Mouse (Mus musculus): ENCODE results near the gene Zfhx3. TPM values are rescaled to one million over a fixed set of nuclear protein-coding genes. Genes with fewer than 3 reads are reported as not detected.

The Zfhx3 gene
- polyA plus RNA-seq, 1 experiment from 2014 or later, result 38.7 TPM

GRCm38 (mm10) chr8:108599558-108599957 lies 657.1 kb downstream of the Zfhx3 start:
- Histone ChIP-seq H3K9me3 (no peaks in the 10 kb centered on the region), H3K9ac (no peak overlapping the region), H3K27ac (no peak overlapping the region), H3K36me3 (no peaks in the 10 kb centered on the region), H3K4me2 (replicated peaks) (no peak overlapping the region), H3K4me1 (peaks cover 7% of the 10 kb centered on the region), H3K4me3 (no peak overlapping the region), H3K27me3 (replicated peaks) (no peaks in the 10 kb centered on the region; the same call in 1 of the 2 replicates)
- WGBS, result 86% methylated on average over 6 of the region's 6 CpGs
- no peak for ATAC-seq (ENCODE audit: low FRiP score, low read depth)

DNA sequence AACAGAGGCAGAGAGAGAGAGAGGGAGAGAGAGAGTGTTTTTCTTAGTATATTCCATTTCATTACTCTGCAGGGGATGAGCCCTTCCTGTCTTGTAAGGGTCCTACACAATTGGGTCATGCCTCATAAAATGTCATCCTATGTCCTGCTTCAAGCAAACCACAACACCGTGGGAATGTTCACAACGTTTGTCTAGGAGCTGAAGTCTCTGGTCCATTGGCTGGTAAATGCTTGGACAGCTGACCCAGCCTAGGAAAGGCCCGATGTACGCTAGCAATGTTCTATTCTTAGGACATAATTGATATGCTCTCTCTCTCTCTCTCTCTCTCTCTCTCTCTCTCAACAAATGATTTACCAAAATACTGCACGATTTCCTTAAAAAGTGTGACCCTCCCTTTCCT lies 666.2 kb downstream of the Zfhx3 start:
- H3K4me1 ChIP-seq, result no peaks in the 10 kb centered on the region
- no peak overlapping the region for H3K9ac ChIP-seq
- H3K36me3 ChIP-seq, result no peaks in the 10 kb centered on the region
- no peak overlapping the region for H3K4me2 ChIP-seq (replicated peaks)
- H3K27ac ChIP-seq, result no peak overlapping the region
- no peak overlapping the region for H3K4me3 ChIP-seq
- WGBS, result 71% methylated on average over 5 of the region's 5 CpGs
- H3K27me3 ChIP-seq (replicated peaks), result no peaks in the 10 kb centered on the region
- ATAC-seq (ENCODE audit: low FRiP score, low read depth), result no peak
- no peaks in the 10 kb centered on the region for H3K9me3 ChIP-seq

GRCm38 (mm10) chr8:108609114-108609513 lies 666.7 kb downstream of the Zfhx3 start:
- Histone ChIP-seq H3K4me1 (no peaks in the 10 kb centered on the region), H3K9ac (no peak overlapping the region), H3K4me3 (no peak overlapping the region), H3K9me3 (no peaks in the 10 kb centered on the region), H3K27ac (no peak overlapping the region), H3K36me3 (no peaks in the 10 kb centered on the region), H3K27me3 (replicated peaks) (no peaks in the 10 kb centered on the region), H3K4me2 (replicated peaks) (no peak overlapping the region)
- WGBS, result 82% methylated on average over 5 of the region's 5 CpGs
- ATAC-seq (ENCODE audit: low FRiP score, low read depth), result no peak

GRCm38 (mm10) chr8:108611141-108611674 lies 668.8 kb downstream of the Zfhx3 start:
- Histone ChIP-seq H3K27me3 (replicated peaks) (no peaks in the 10 kb centered on the region), H3K9ac (no peak overlapping the region), H3K4me2 (replicated peaks) (no peak overlapping the region), H3K4me3 (no peak overlapping the region), H3K27ac (no peak overlapping the region), H3K4me1 (no peaks in the 10 kb centered on the region), H3K36me3 (no peaks in the 10 kb centered on the region), H3K9me3 (no peaks in the 10 kb centered on the region)
- 90% methylated on average over 9 of the region's 9 CpGs for WGBS
- ATAC-seq (ENCODE audit: low FRiP score, low read depth), result no peak

GRCm38 (mm10) chr8:108611792-108612413 lies 669.5 kb downstream of the Zfhx3 start:
- ATAC-seq (ENCODE audit: low FRiP score, low read depth), result no peak
- no peaks in the 10 kb centered on the region for H3K9me3 ChIP-seq

DNA sequence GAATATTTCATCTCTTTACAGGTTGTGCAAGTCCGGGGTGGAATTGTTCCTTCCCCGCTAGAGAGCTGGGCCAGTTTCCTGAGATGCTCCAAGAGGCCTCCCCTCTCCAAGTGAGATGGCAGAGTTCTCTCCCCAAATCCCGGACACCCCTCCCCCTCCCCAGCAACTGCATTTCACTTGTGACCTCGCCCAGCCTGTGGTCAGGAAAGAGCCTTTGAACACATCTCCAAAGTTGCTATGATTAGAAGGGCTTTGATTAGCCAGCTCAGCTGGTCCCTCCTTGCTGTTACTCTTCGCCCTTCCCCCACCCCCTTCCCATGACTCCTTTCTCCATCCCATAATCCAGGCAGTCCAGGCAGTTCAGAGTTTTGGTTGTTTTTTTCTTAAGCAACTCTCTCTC lies 670.4 kb downstream of the Zfhx3 start:
- H3K36me3 ChIP-seq, result no peaks in the 10 kb centered on the region
- no peak for ATAC-seq (ENCODE audit: low FRiP score, low read depth)
- H3K4me3 ChIP-seq, result no peak overlapping the region
- no peaks in the 10 kb centered on the region for H3K4me1 ChIP-seq
- H3K27ac ChIP-seq, result no peak overlapping the region
- H3K9me3 ChIP-seq, result no peaks in the 10 kb centered on the region
- WGBS, result 31% methylated on average over 5 of the region's 5 CpGs
- no peaks in the 10 kb centered on the region for H3K27me3 ChIP-seq (replicated peaks)
- no peak overlapping the region for H3K4me2 ChIP-seq (replicated peaks)
- no peak overlapping the region for H3K9ac ChIP-seq

More at GRCm38 (mm10) chr8:108611792-108612413, 669.5 kb downstream of the Zfhx3 start:
- WGBS, result 71% methylated on average over 11 of the region's 11 CpGs
- Histone ChIP-seq H3K27ac (no peak overlapping the region), H3K4me2 (replicated peaks) (no peak overlapping the region), H3K27me3 (replicated peaks) (no peaks in the 10 kb centered on the region), H3K4me1 (no peaks in the 10 kb centered on the region), H3K9ac (no peak overlapping the region), H3K36me3 (no peaks in the 10 kb centered on the region), H3K4me3 (no peak overlapping the region)

- no peak overlapping the region for H3K9ac ChIP-seq
- 67% methylated on average over 2 of the region's 2 CpGs for WGBS
- H3K9me3 ChIP-seq, result no peaks in the 10 kb centered on the region
- H3K4me3 ChIP-seq, result no peak overlapping the region
- H3K4me1 ChIP-seq, result no peaks in the 10 kb centered on the region
- ATAC-seq (ENCODE audit: low FRiP score, low read depth), result no peak
- no peak overlapping the region for H3K4me2 ChIP-seq (replicated peaks)
- H3K27me3 ChIP-seq (replicated peaks), result no peaks in the 10 kb centered on the region
- no peaks in the 10 kb centered on the region for H3K36me3 ChIP-seq
- H3K27ac ChIP-seq, result no peak overlapping the region
These were observed 670.8 kb downstream of the Zfhx3 start for GRCm38 (mm10) chr8:108613280-108613679.

DNA sequence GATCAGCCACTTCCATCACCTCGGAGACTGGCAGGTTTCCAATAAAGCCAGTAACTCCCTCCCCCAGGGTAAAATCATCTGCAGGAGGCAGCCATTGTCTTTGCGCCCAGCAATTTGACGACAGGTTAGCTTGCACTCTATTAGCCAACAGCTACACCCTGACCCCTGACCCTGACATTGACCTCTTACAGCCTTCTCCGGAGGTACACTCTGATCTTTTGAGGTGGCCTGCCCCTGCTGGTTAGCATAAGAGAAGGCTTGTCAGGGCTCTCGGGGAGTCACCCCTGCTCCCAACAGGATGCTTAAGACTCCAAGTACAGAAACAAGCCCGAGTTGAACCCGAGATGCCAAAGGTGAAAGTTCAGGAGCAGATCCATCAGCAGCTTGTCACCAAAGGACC lies 678.9 kb downstream of the Zfhx3 start:
- H3K27ac ChIP-seq, result no peak overlapping the region
- WGBS, result 15% methylated on average over 7 of the region's 7 CpGs
- ATAC-seq (ENCODE audit: low FRiP score, low read depth), result no peak

DNA sequence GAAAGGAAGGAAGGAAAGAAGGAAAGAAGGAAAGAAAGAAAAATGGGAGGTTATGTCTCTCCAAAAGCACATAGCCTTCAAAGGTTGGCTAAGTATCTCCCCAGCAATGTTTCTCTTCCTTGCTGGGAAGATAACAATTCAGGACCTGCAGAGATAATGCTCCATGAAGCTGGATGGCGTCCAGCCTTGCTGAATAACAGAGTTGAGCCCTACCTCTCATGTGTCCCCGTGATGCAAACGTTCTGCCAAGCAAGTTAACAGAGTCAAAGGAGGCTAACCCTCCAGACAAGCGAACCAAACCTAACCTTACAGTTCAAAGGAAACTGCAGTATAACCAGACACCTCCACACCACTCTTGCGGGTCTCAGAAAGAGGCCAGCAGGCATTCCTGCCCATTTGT lies 681.2 kb downstream of the Zfhx3 start:
- WGBS, result 64% methylated on average over 5 of the region's 5 CpGs
- no peak overlapping the region for H3K27ac ChIP-seq
- no peak overlapping the region for H3K4me2 ChIP-seq (replicated peaks)
- H3K4me3 ChIP-seq, result no peak overlapping the region
- ATAC-seq (ENCODE audit: low FRiP score, low read depth), result no peak
- H3K9me3 ChIP-seq, result no peaks in the 10 kb centered on the region
- no peak overlapping the region for H3K9ac ChIP-seq
- H3K4me1 ChIP-seq, result no peaks in the 10 kb centered on the region
- no peaks in the 10 kb centered on the region for H3K36me3 ChIP-seq
- H3K27me3 ChIP-seq (replicated peaks), result no peaks in the 10 kb centered on the region

More for the DNA sequence above, 678.9 kb downstream of the Zfhx3 start:
- Histone ChIP-seq H3K4me1 (no peaks in the 10 kb centered on the region), H3K27me3 (replicated peaks) (no peaks in the 10 kb centered on the region), H3K9ac (no peak overlapping the region), H3K9me3 (no peaks in the 10 kb centered on the region), H3K4me3 (no peak overlapping the region), H3K4me2 (replicated peaks) (no peak overlapping the region), H3K36me3 (no peaks in the 10 kb centered on the region)

- Histone ChIP-seq H3K9ac (no peak overlapping the region), H3K27me3 (replicated peaks) (no peaks in the 10 kb centered on the region), H3K9me3 (no peaks in the 10 kb centered on the region), H3K4me2 (replicated peaks) (no peak overlapping the region), H3K4me1 (no peaks in the 10 kb centered on the region), H3K27ac (no peak overlapping the region), H3K36me3 (no peaks in the 10 kb centered on the region), H3K4me3 (no peak overlapping the region)
- WGBS, result 73% methylated on average over 9 of the region's 9 CpGs
- no peak for ATAC-seq (ENCODE audit: low FRiP score, low read depth)
These were observed 683.2 kb downstream of the Zfhx3 start for GRCm38 (mm10) chr8:108625571-108626120.

- H3K9ac ChIP-seq, result no peak overlapping the region
- H3K36me3 ChIP-seq, result no peaks in the 10 kb centered on the region
- no peaks in the 10 kb centered on the region for H3K27me3 ChIP-seq (replicated peaks)
- no peak for ATAC-seq (ENCODE audit: low FRiP score, low read depth)
- H3K9me3 ChIP-seq, result no peaks in the 10 kb centered on the region
- no peak overlapping the region for H3K4me3 ChIP-seq
- no peak overlapping the region for H3K27ac ChIP-seq
- no peak overlapping the region for H3K4me2 ChIP-seq (replicated peaks)
- H3K4me1 ChIP-seq, result no peaks in the 10 kb centered on the region
- 94% methylated on average over 1 of the region's 1 CpGs for WGBS
These were observed 688.6 kb downstream of the Zfhx3 start for GRCm38 (mm10) chr8:108631069-108631468.

- H3K4me1 ChIP-seq, result no peaks in the 10 kb centered on the region
- no peak overlapping the region for H3K9ac ChIP-seq
- 56% methylated on average over 3 of the region's 3 CpGs for whole genome bisulfite sequencing
- no peak overlapping the region for H3K4me3 ChIP-seq
- no peaks in the 10 kb centered on the region for H3K36me3 ChIP-seq
- no peaks in the 10 kb centered on the region for H3K9me3 ChIP-seq
- no peak overlapping the region for H3K27ac ChIP-seq
- no peaks in the 10 kb centered on the region for H3K27me3 ChIP-seq (replicated peaks)
- ATAC-seq (ENCODE audit: low FRiP score, low read depth), result no peak
- no peak overlapping the region for H3K4me2 ChIP-seq (replicated peaks)
These were observed 691.8 kb downstream of the Zfhx3 start for GRCm38 (mm10) chr8:108634282-108634681.

- Histone ChIP-seq H3K4me1 (no peaks in the 10 kb centered on the region), H3K27me3 (replicated peaks) (no peaks in the 10 kb centered on the region), H3K9ac (no peak overlapping the region), H3K4me3 (no peak overlapping the region), H3K9me3 (no peaks in the 10 kb centered on the region), H3K4me2 (replicated peaks) (no peak overlapping the region), H3K27ac (no peak overlapping the region), H3K36me3 (no peaks in the 10 kb centered on the region)
- 90% methylated on average over 2 of the region's 2 CpGs for WGBS
- no peak for ATAC-seq (ENCODE audit: low FRiP score, low read depth)
These were observed 695.4 kb downstream of the Zfhx3 start for GRCm38 (mm10) chr8:108637887-108638286.

Data from neural tube, embryonic 12.5 days (tissue).